Mouse (Mus musculus) erythroblast, embryonic 14.5 days (primary cell): ENCODE measurements around the gene Sac3d1. TPM values are rescaled to one million over a fixed set of nuclear protein-coding genes. Genes with fewer than 3 reads are reported as not detected.

Source experiments
- H3K27me3 ChIP-seq: 2 replicates; pipeline ENCODE4 v1.6.1; 2012; ENCODE audit warnings: inconsistent platforms; ENCODE audit not compliant: control insufficient read depth
- H3K36me3 ChIP-seq: 2 replicates; pipeline ENCODE4 v1.6.1; 2012; ENCODE audit warnings: mild to moderate bottlenecking, inconsistent platforms; ENCODE audit not compliant: control insufficient read depth
- H3K4me1 ChIP-seq: 2 replicates; pipeline ENCODE4 v1.6.1; 2012; ENCODE audit warnings: inconsistent platforms; ENCODE audit not compliant: control insufficient read depth
- H3K4me3 ChIP-seq: replicated peaks from 2 replicates; pipeline ENCODE3; 2012; ENCODE audit warnings: moderate library complexity, mild to moderate bottlenecking, inconsistent platforms
- H3K9me3 ChIP-seq: 2 replicates; pipeline ENCODE4 v1.6.1; 2012; ENCODE audit warnings: low read length, inconsistent platforms, mixed read lengths; ENCODE audit not compliant: control insufficient read depth
- GATA1 ChIP-seq: IDR thresholded peaks from 2 replicates; pipeline ENCODE4 v1.6.1; 2012; ENCODE audit warnings: low read length, inconsistent platforms, mixed read lengths
- TAL1 ChIP-seq: IDR thresholded peaks from 3 replicates; pipeline ENCODE4 v1.6.1; 2012; ENCODE audit warnings: low read length, inconsistent platforms, mixed read lengths
- polyA plus RNA-seq: library from polyadenylated mRNA; stranded (reverse); fragments of >175 nt; gene quantifications from 2 replicates; pipeline ENCODE4 v1.2.3, GENCODE M21; 2012

Gene Sac3d1
- polyA plus RNA-seq, 1 experiment, result 7.2 TPM

- Histone ChIP-seq H3K27me3 (no peaks in the 10 kb centered on the region), H3K9me3 (no peaks in the 10 kb centered on the region), H3K4me1 (peaks cover 30% of the 10 kb centered on the region), H3K36me3 (peaks cover 46% of the 10 kb centered on the region), H3K4me3 (peak within 1 kb of the TSS; percentile 76)
- TF ChIP-seq GATA1 (no peak), TAL1 (no peak)
These were observed 41.7 kb downstream of the Sac3d1 start, which contains the start of gene Vps51 for GRCm38 (mm10) chr19:6076564-6077393. Gene Vps51, minus strand, starts transcription at chr19:6077231.

GRCm38 (mm10) chr19:6073889-6074288 is 44.6 kb downstream of the Sac3d1 start:
- Histone ChIP-seq H3K4me1 (peaks cover 36% of the 10 kb centered on the region), H3K36me3 (peaks cover 55% of the 10 kb centered on the region), H3K9me3 (no peaks in the 10 kb centered on the region), H3K4me3 (no peak overlapping the region), H3K27me3 (no peaks in the 10 kb centered on the region)
- TF ChIP-seq GATA1 (no peak), TAL1 (no peak)

GRCm38 (mm10) chr19:6071261-6071660 is 47.2 kb downstream of the Sac3d1 start:
- Histone ChIP-seq H3K36me3 (peaks cover 64% of the 10 kb centered on the region), H3K27me3 (no peaks in the 10 kb centered on the region), H3K9me3 (no peaks in the 10 kb centered on the region), H3K4me3 (no peak overlapping the region), H3K4me1 (peaks cover 45% of the 10 kb centered on the region)
- TF ChIP-seq TAL1, result no peak
- TF ChIP-seq GATA1, result no peak

GRCm38 (mm10) chr19:6070571-6071250 is 47.7 kb downstream of the Sac3d1 start:
- no peak overlapping the region for H3K4me3 ChIP-seq
- TF ChIP-seq TAL1 (no peak), GATA1 (no peak)
- peaks cover 63% of the 10 kb centered on the region for H3K36me3 ChIP-seq
- no peaks in the 10 kb centered on the region for H3K27me3 ChIP-seq
- H3K4me1 ChIP-seq, result peaks cover 41% of the 10 kb centered on the region
- no peaks in the 10 kb centered on the region for H3K9me3 ChIP-seq

- peaks cover 59% of the 10 kb centered on the region for H3K36me3 ChIP-seq
- no peak overlapping the region for H3K4me3 ChIP-seq
- no peaks in the 10 kb centered on the region for H3K27me3 ChIP-seq
- H3K9me3 ChIP-seq, result no peaks in the 10 kb centered on the region
- no peak for TF ChIP-seq TAL1
- no peak for TF ChIP-seq GATA1
- H3K4me1 ChIP-seq, result peaks cover 36% of the 10 kb centered on the region
These were observed 48.6 kb downstream of the Sac3d1 start for GRCm38 (mm10) chr19:6069851-6070250.

GRCm38 (mm10) chr19:6068951-6069350 is 49.5 kb downstream of the Sac3d1 start:
- TF ChIP-seq TAL1 (no peak), GATA1 (no peak)
- H3K9me3 ChIP-seq, result no peaks in the 10 kb centered on the region
- H3K4me1 ChIP-seq, result peaks cover 36% of the 10 kb centered on the region
- H3K4me3 ChIP-seq, result no peak overlapping the region
- H3K27me3 ChIP-seq, result no peaks in the 10 kb centered on the region
- H3K36me3 ChIP-seq, result peaks cover 54% of the 10 kb centered on the region

GRCm38 (mm10) chr19:6067724-6068415 is 50.6 kb downstream of the Sac3d1 start, which contains the start of gene Tm7sf2:
Gene Tm7sf2, minus strand, starts transcription at chr19:6068373.
- Histone ChIP-seq H3K36me3 (peaks cover 55% of the 10 kb centered on the region), H3K4me1 (peaks cover 46% of the 10 kb centered on the region), H3K27me3 (no peaks in the 10 kb centered on the region), H3K4me3 (peak within 1 kb of the TSS; percentile 71), H3K9me3 (no peaks in the 10 kb centered on the region)
- TF ChIP-seq GATA1 (no peak), TAL1 (no peak)

GRCm38 (mm10) chr19:6067011-6067723 is 51.3 kb downstream of the Sac3d1 start:
- Histone ChIP-seq H3K4me3 (peak overlapping the region; percentile 71), H3K27me3 (no peaks in the 10 kb centered on the region), H3K36me3 (peaks cover 55% of the 10 kb centered on the region), H3K4me1 (peaks cover 53% of the 10 kb centered on the region), H3K9me3 (no peaks in the 10 kb centered on the region)
- TF ChIP-seq TAL1 (no peak), GATA1 (no peak)
